Mouse (Mus musculus): Measurements from ENCODE around the gene Eif3l.

- no peak for TF ChIP-seq EP300 (optimal IDR thresholded peaks at IDR 0.05)
- TF ChIP-seq CTCF (IDR thresholded peaks at IDR 0.05; ENCODE audit: low read depth), result no peak
Observed at GRCm38 (mm10) chr15:79074446-79074845, 533 bp upstream of the Eif3l start.

Measured in stomach, postnatal 0 days (tissue).